Mouse (Mus musculus): ENCODE results near the gene Tmem211. TPM values are rescaled to one million over a fixed set of nuclear protein-coding genes. Genes with fewer than 3 reads are reported as not detected.

Tmem211 gene
- under 1 TPM in 1 of 2 experiments, not detected in 1; 0.18 TPM for total RNA-seq (2021)
- long read RNA-seq, result 0 reads

GRCm38 (mm10) chr5:113226632-113227102 lies at the start of gene Tmem211:
Gene Tmem211, plus strand, starts transcription at chr5:113226909.
- peak; percentile 89 to 92 for DNase-seq (ENCODE audit: low spot score in 2 of 2)

- DNase-seq (ENCODE audit: low spot score in 2 of 2), result peak; percentile 13
These were observed 47.3 kb upstream of the Tmem211 start for GRCm38 (mm10) chr5:113179451-113179842.

- peak; percentile 91 to 93 for DNase-seq (ENCODE audit: low spot score in 2 of 2)
These were observed 46.6 kb upstream of the Tmem211 start for GRCm38 (mm10) chr5:113179843-113180682.

DNA sequence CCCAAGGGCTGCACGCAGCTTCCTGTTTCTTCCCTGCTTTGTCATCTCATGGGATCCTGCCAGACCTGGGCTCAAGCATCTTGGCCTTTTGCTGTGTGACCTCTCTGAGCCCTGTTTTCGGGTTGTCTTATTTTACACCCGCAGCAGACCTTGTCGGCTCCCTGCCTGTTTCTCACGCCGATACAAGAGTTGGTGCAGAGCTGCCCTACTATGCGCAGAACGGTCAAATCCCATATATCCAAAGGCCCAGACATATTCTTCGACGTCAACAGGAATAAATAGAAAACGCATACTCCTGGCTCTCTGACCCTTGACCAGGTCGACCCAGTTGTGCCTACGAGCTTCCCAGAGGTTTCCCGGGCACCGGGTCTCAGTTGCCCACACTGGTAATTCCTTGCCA lies 46.0 kb upstream of the Tmem211 start:
- DNase-seq (ENCODE audit: low spot score in 2 of 2), result no peak

GRCm38 (mm10) chr5:113181441-113181840 lies 45.3 kb upstream of the Tmem211 start:
- no peak for DNase-seq (ENCODE audit: low spot score in 2 of 2)

DNA sequence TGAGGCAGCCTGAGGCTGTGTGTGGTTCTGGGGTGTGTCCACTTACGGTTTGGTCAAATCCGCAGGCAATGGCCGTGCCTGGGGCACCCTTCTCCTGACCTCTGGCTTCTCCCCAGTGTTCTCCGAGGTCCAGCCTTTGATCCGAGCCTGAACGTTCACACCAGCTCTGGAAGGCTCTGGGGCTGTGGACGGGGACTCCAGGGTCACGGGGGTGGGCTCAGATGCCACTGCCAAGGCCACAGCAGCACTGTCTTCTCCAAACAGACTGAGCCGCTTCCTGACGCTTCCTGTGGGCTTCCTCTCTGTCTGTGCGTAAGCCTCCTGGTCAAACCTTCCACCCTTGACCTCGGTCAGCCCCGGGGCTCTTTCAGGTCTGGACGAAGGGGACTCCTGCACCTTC lies 36.2 kb upstream of the Tmem211 start:
- no peak for DNase-seq (ENCODE audit: low spot score in 2 of 2)

DNA sequence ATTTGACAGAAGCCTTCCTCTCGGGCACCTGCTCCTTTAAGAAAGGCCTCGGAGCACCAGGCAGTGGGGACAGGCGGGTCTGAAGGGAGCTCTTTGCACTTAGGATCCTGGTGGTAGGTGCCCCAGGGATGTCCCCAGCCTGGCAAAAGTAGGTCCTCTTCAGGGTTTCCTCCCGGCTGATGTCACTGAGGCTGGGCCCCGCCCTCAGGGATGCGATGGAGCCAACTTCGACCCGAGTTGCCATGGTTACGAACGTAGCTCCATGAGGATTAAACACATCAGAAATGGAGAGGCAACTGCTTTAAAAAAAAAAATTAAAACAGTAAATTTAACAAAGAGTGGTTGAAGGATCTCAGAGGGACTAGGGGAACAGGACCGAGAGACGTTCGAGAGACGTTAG lies 34.8 kb upstream of the Tmem211 start:
- no peak for DNase-seq (ENCODE audit: low spot score in 2 of 2)

DNA sequence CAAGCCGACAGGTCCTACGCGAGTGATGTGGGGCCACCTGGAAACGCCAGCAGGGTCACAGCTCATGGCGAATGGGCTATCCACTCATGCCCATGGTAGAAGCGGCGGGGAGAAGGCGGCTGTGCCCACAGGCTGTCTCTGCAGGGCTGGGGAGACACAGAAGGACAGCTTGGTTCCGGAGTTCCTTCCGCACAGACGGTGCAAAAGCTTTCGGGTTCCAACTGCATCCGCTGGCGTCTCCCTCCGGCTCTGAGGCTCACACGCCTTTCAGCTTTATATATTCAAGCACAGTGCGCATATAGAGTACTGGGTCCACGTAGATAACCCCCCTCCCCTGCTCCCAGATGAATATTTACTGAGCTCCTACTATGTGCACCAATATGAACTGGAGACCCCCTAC lies 32.9 kb upstream of the Tmem211 start:
- no peak for DNase-seq (ENCODE audit: low spot score in 2 of 2)

- DNase-seq (ENCODE audit: low spot score in 2 of 2), result no peak
These were observed 31.3 kb upstream of the Tmem211 start for GRCm38 (mm10) chr5:113195451-113195850.

DNA sequence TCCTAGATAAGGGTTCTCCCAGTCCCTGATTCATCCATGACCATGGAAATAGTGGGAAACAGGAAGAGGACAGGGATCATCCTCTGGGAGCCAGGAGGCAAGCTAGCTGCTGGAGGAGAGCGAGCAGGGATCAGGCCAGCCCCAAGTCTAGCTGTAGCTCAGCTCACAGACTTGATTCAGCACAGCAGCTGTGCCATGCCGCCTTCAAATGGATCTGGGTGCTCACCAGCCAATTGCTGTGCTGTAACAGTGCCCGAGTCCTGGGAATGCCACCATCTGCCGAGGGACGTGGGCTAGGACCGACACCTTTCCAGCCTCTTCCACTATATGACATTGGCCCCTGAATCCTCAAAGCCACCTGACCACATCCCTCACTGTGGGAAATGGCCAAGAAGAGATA lies 30.8 kb upstream of the Tmem211 start:
- no peak for DNase-seq (ENCODE audit: low spot score in 2 of 2)

DNA sequence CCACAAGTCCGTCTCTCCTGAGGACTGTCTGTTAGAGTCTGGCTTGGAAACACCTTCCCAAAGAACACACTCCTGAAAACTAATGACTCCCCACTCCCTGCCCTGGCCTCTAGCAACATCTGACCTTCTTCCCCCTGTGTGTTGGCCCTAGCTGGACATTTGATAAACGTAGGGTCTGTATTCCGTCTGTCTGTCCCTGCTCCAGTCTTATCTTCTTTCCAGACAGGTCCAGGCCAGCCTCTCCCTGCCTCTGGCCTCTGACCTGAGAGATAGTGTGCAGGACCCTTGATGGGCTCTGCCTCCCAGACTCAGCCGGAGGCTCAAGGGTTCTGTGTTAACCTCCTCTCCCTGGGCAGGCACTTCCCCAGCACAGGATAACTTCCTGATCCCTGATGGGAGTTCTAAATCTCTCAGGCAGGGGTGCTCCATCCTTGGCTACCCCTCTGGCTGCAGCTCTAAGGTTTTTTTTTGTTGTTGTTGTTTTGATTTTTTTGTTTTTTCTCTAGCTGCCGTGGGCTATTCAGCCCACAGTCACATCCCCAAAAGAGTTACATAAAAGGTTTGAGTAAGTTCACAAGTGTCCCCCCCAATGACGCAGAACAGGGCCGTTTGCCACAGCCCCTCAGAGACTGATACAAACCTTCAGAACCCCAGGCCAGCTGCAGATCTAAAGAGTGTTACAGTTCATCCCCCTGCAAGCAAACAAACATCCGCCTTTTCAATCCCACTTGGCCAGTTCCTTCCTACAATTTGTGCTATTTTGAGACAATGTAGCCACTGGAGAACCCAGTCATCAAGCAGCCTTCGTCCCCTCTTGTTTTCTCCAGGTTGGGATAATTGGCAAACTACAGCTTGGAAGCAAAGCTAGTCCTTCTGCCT lies 29.6 kb upstream of the Tmem211 start:
- DNase-seq (ENCODE audit: low spot score in 2 of 2), result no peak

- no peak for DNase-seq (ENCODE audit: low spot score in 2 of 2)
These were observed 27.5 kb upstream of the Tmem211 start for GRCm38 (mm10) chr5:113199126-113199771.

- DNase-seq (ENCODE audit: low spot score in 2 of 2), result no peak
These were observed 27.0 kb upstream of the Tmem211 start for GRCm38 (mm10) chr5:113199772-113200134.

- no peak for DNase-seq (ENCODE audit: low spot score in 2 of 2)
These were observed 22.5 kb upstream of the Tmem211 start for GRCm38 (mm10) chr5:113204193-113204592.

GRCm38 (mm10) chr5:113206670-113207352 lies 19.9 kb upstream of the Tmem211 start:
- DNase-seq (ENCODE audit: low spot score in 2 of 2), result no peak

GRCm38 (mm10) chr5:113208048-113208447 lies 18.7 kb upstream of the Tmem211 start:
- DNase-seq (ENCODE audit: low spot score in 2 of 2), result no peak

DNA sequence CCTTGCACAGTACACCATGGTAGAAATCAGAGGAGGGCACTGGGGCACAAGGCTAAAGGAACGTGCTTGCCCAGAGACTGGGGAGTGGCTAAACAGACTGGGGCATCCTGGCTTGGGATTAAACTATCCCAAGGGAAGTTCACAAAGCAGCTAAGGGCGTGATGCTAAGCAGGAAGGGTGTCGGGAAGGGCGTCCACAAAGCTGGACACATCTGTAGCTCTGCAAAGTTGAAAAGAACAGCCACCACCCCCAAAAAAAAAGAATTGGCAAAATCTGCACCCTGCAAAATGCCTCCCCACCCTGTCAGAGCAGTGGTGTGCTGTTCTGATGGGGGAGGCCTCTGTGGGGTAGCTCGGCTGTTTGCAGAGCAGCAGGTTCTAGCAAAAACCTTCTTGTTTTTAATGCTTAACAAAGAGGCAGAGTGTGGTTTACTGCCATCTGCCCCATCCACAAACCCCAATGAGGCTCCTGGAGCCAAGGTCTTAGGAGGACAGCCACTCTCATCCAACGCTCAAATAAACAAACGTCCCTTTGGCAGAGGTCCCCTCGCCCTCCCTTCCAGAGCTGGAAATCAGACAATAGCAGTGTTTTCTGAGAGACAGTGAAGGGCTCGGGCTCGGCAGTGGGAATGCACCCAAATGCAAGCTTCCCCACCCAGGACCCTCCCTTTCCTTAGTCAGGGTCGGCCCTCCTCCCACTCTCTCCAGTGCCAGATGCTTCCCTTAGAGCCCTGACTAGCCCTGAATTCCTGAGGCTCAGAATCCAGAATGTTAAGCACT lies 17.9 kb upstream of the Tmem211 start:
- DNase-seq (ENCODE audit: low spot score in 2 of 2), result peak; percentile 61 to 68

DNA sequence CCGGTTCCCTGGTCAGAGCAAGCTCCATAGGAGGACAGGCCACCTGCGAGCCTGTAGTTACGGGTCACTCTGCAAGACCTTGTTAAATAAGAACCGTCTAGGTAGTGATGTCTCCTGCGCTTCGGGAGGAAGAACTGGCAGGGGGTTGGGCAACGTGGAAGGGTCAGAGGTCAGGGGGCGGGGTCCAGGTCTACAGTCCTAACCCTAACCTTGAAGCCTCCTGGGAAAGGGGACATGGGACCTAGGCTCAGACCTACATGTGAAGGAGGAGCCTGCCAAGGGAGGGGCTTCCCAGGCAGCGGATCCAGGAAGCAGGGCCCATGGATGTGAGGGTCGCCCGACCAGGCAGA lies 17.3 kb upstream of the Tmem211 start:
- peak in 1 of 2 experiments; percentile 26 for DNase-seq (ENCODE audit: low spot score in 2 of 2)

DNA sequence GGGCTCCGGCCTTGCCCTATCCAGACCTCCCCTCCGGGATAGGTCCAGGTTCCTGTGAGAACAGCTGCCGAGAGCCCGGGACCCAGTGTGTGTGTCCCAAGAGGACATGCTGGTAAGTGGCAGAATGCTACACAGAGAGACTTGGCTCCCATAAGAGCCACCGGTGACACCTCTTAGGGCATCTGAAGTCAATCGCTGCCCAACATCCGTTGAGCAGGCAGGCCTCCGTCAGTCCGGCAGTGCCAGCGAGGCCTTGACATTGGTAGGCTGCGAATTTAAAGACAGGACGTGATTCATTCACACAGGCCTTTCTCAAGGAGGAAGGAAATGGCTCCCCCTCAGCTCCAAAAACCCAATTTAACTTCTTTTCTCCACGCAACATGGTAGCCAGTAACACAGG lies 16.8 kb upstream of the Tmem211 start:
- DNase-seq (ENCODE audit: low spot score in 2 of 2), result peak in 1 of 2 experiments; percentile 16

GRCm38 (mm10) chr5:113210314-113210713 lies 16.4 kb upstream of the Tmem211 start:
- no peak for DNase-seq (ENCODE audit: low spot score in 2 of 2)

Measured in layer of hippocampus, postnatal 10 days (tissue).